Mouse (Mus musculus): ENCODE results near the gene Vmn1r67. TPM values are rescaled to one million over a fixed set of nuclear protein-coding genes. Genes with fewer than 3 reads are reported as not detected.

Gene Vmn1r67
- polyA plus RNA-seq (2014; fragmentation: Nextera tagmentation; extraction: Ambion mirVana): not detected in 2 replicates

DNA sequence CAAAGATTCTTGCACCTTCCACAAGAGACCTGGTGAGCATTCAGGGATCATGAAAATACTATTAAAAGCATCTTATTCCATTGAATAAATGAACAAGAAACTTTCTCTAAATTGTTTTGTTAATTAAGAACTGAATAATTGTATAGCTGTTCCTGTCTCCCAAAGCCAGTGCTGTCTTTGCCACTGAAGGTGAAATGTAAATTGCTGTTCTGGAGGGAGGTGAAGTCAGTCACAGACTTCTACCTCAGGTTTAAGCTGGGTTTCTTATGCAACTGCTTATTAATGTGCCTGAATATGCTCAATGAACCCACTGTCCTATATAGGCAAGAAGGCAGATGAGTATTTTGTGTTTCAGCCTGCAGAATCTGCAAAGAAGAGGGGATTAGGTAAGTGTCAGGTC, at the start of gene Vmn1r67:
Gene Vmn1r67, plus strand, starts transcription at position 301 of the 400 bp plus-strand sequence.
- ATAC-seq (replicated peaks; ENCODE audit: low FRiP score): no peak
- Histone ChIP-seq H3K27ac (ENCODE audit: low read depth, low read length) (no peak within 1 kb of the TSS), H3K4me3 (ENCODE audit: low read depth, low read length) (no peak within 1 kb of the TSS), H3K27me3 (ENCODE audit: control insufficient read depth, insufficient read depth, low read length) (no peaks in the 10 kb centered on the region), H3K4me1 (replicated peaks; ENCODE audit: control insufficient read depth, insufficient read depth, low read length) (no peaks in the 10 kb centered on the region), H3K4me2 (ENCODE audit: low read depth, low read length, severe bottlenecking) (no peak within 1 kb of the TSS), H3K9me3 (ENCODE audit: control insufficient read depth, low read length) (no peaks in the 10 kb centered on the region; the same call in 1 of the 2 replicates), H3K9ac (ENCODE audit: low read length) (no peak within 1 kb of the TSS), H3K36me3 (ENCODE audit: control insufficient read depth, insufficient read depth, low read length) (no peaks in the 10 kb centered on the region)
- DNase-seq (ENCODE audit: low spot score): no peak

DNA sequence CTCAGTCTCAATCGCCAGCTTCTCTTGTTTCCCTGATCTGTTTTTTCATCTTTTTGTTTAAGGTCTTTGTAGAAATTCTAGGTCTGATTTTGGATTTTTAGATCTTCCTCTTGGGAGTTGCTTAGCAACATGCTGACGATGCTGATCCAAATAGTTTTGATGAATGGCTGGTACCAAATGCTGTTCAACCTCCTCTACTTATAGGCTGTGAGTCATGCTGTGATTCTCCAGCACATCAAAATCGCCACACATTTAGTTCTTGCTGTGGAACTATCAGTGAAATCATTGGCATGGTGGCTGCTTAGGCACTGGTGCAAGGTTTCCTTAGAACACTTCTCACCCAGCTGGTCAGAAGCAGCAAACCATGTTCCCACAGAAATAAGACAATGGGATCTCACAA, 15.0 kb downstream of the Vmn1r67 start:
- no peak overlapping the region for H3K9ac ChIP-seq (ENCODE audit: low read length)
- no peaks in the 10 kb centered on the region for H3K27me3 ChIP-seq (ENCODE audit: control insufficient read depth, insufficient read depth, low read length)
- H3K9me3 ChIP-seq (ENCODE audit: control insufficient read depth, low read length): no peaks in the 10 kb centered on the region; the same call in 1 of the 2 replicates
- H3K36me3 ChIP-seq (ENCODE audit: control insufficient read depth, insufficient read depth, low read length): no peaks in the 10 kb centered on the region
- no peak for ATAC-seq (replicated peaks; ENCODE audit: low FRiP score)
- H3K4me1 ChIP-seq (replicated peaks; ENCODE audit: control insufficient read depth, insufficient read depth, low read length): no peaks in the 10 kb centered on the region
- DNase-seq (ENCODE audit: low spot score): no peak
- whole genome bisulfite sequencing: 74% methylated on average over 3 of the region's 3 CpGs
- no peak overlapping the region for H3K27ac ChIP-seq (ENCODE audit: low read depth, low read length)
- no peak overlapping the region for H3K4me2 ChIP-seq (ENCODE audit: low read depth, low read length, severe bottlenecking)
- H3K4me3 ChIP-seq (ENCODE audit: low read depth, low read length): no peak overlapping the region

GRCm38 (mm10) chr7:10479813-10480212, 36.7 kb downstream of the Vmn1r67 start:
- Histone ChIP-seq H3K4me2 (ENCODE audit: low read depth, low read length, severe bottlenecking) (no peak overlapping the region), H3K36me3 (ENCODE audit: control insufficient read depth, insufficient read depth, low read length) (no peaks in the 10 kb centered on the region), H3K9ac (ENCODE audit: low read length) (no peak overlapping the region), H3K27ac (ENCODE audit: low read depth, low read length) (no peak overlapping the region), H3K9me3 (ENCODE audit: control insufficient read depth, low read length) (no peaks in the 10 kb centered on the region; the same call in 1 of the 2 replicates), H3K27me3 (ENCODE audit: control insufficient read depth, insufficient read depth, low read length) (no peaks in the 10 kb centered on the region), H3K4me1 (replicated peaks; ENCODE audit: control insufficient read depth, insufficient read depth, low read length) (no peaks in the 10 kb centered on the region), H3K4me3 (ENCODE audit: low read depth, low read length) (no peak overlapping the region)
- DNase-seq (ENCODE audit: low spot score) (no peak), ATAC-seq (replicated peaks; ENCODE audit: low FRiP score) (no peak)

DNA sequence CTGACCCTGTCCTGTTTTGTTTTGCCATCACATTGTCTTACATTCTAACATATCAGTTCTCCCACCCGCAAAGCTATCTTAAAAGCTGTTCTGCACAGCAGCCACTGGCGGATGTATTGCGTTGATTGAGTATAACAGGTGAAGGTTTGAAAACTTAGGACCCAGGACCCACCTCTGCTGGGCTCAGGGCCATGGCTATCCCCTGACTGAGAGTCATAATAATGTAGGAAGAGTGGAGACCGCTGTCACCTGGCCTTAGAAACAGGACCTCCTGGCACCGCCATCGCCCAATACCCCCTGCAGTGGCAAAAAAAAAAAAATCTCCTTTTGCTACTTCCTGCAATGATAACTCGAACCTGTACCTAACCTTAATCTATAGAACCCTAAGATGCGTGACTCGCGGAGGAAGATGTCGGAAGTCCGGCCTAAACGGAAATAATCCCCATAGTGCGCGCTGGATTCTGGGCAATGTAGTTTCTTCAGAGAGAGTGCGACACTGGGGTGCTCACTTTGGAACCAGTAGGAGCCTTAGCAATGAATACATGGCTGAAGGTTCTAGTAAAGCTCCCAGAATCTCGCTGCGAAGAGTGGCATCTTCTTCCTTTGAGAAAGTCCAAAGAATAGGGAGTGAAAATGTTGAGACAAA, 37.6 kb downstream of the Vmn1r67 start:
- Histone ChIP-seq H3K36me3 (ENCODE audit: control insufficient read depth, insufficient read depth, low read length) (no peaks in the 10 kb centered on the region), H3K27me3 (ENCODE audit: control insufficient read depth, insufficient read depth, low read length) (no peaks in the 10 kb centered on the region), H3K9ac (ENCODE audit: low read length) (no peak overlapping the region), H3K4me3 (ENCODE audit: low read depth, low read length) (peak overlapping the region; percentile 14; the same call in 1 of the 2 replicates), H3K4me2 (ENCODE audit: low read depth, low read length, severe bottlenecking) (0 out of 2 replicates have a peak overlapping the region, but pooled peaks have one; percentile 24), H3K4me1 (replicated peaks; ENCODE audit: control insufficient read depth, insufficient read depth, low read length) (no peaks in the 10 kb centered on the region), H3K27ac (ENCODE audit: low read depth, low read length) (no peak overlapping the region), H3K9me3 (ENCODE audit: control insufficient read depth, low read length) (no peaks in the 10 kb centered on the region; the same call in 1 of the 2 replicates)
- ATAC-seq (replicated peaks; ENCODE audit: low FRiP score) (peak; percentile 61; the same call in 1 of the 2 replicates), DNase-seq (ENCODE audit: low spot score) (no peak)
- WGBS: 56% methylated on average over 18 of the region's 18 CpGs

- Histone ChIP-seq H3K4me2 (ENCODE audit: low read depth, low read length, severe bottlenecking) (peak within 1 kb of the TSS; percentile 64), H3K36me3 (ENCODE audit: control insufficient read depth, insufficient read depth, low read length) (peaks cover 19% of the 10 kb centered on the region), H3K9ac (ENCODE audit: low read length) (peak within 1 kb of the TSS; percentile 85), H3K4me3 (ENCODE audit: low read depth, low read length) (peak within 1 kb of the TSS; percentile 70), H3K27me3 (ENCODE audit: control insufficient read depth, insufficient read depth, low read length) (no peaks in the 10 kb centered on the region), H3K27ac (ENCODE audit: low read depth, low read length) (no peak within 1 kb of the TSS), H3K9me3 (ENCODE audit: control insufficient read depth, low read length) (no peaks in the 10 kb centered on the region), H3K4me1 (replicated peaks; ENCODE audit: control insufficient read depth, insufficient read depth, low read length) (0 out of 2 replicates have a peak, but pooled peaks cover 2% of the 10 kb centered on the region)
- peak; percentile 98 for ATAC-seq (replicated peaks; ENCODE audit: low FRiP score)
- 2% methylated on average over 33 of the region's 33 CpGs for WGBS
- DNase-seq (ENCODE audit: low spot score): peak; percentile 85
Observed at GRCm38 (mm10) chr7:10494786-10495521, 51.8 kb downstream of the Vmn1r67 start, which contains the start of gene Zik1. Gene Zik1, minus strand, starts transcription at chr7:10495394.

DNA sequence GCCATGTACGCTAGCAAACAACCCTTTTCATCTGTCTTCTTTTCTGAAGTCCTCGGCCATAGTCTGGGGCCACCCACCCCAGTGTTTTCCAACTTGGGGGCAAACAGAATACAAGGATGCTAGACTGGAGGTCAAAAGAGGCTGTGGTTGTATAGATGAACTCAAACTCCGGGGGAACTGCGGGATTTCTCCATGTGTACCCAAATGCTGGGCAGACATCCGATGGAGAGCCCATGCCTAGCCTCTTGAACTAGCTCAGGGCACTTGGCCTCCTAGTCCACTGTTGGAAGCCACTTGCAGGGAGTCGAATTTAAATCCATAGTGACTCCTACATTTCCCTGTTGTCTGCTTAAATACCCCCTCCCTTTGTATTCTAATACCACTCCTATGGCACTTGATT, 52.4 kb downstream of the Vmn1r67 start:
- Histone ChIP-seq H3K4me3 (ENCODE audit: low read depth, low read length) (peak overlapping the region; percentile 70; the same call in 1 of the 2 replicates), H3K27ac (ENCODE audit: low read depth, low read length) (no peak overlapping the region), H3K36me3 (ENCODE audit: control insufficient read depth, insufficient read depth, low read length) (peaks cover 14% of the 10 kb centered on the region), H3K4me1 (replicated peaks; ENCODE audit: control insufficient read depth, insufficient read depth, low read length) (0 out of 2 replicates have a peak, but pooled peaks cover 2% of the 10 kb centered on the region), H3K27me3 (ENCODE audit: control insufficient read depth, insufficient read depth, low read length) (no peaks in the 10 kb centered on the region), H3K9me3 (ENCODE audit: control insufficient read depth, low read length) (no peaks in the 10 kb centered on the region), H3K9ac (ENCODE audit: low read length) (peak overlapping the region; percentile 35; the same call in 1 of the 2 replicates), H3K4me2 (ENCODE audit: low read depth, low read length, severe bottlenecking) (peak overlapping the region; percentile 43)
- no peak for DNase-seq (ENCODE audit: low spot score)
- 31% methylated on average over 6 of the region's 6 CpGs for WGBS
- no peak; the same call in 1 of the 2 replicates for ATAC-seq (replicated peaks; ENCODE audit: low FRiP score)

Other genes starting within 250 kb of the Vmn1r67 start
- gene Vmn1r66, start 165.3 kb upstream of the Vmn1r67 start, polyA plus RNA-seq (2014; fragmentation: Nextera tagmentation; extraction: Ambion mirVana): not detected in 2 replicates
- gene Zik1, start 52.1 kb downstream of the Vmn1r67 start, polyA plus RNA-seq (2014; fragmentation: Nextera tagmentation; extraction: Ambion mirVana): 56.0 and 56.9 TPM in 2 replicates
- not detected in 2 replicates for gene Vmn1r68, start 115.2 kb downstream of the Vmn1r67 start, polyA plus RNA-seq (2014; fragmentation: Nextera tagmentation; extraction: Ambion mirVana)
- not detected in 2 replicates for gene Vmn1r69, start 170.3 kb downstream of the Vmn1r67 start, polyA plus RNA-seq (2014; fragmentation: Nextera tagmentation; extraction: Ambion mirVana)
- not detected in 2 replicates for gene Vmn1r70, start 188.2 kb downstream of the Vmn1r67 start, polyA plus RNA-seq (2014; fragmentation: Nextera tagmentation; extraction: Ambion mirVana)
- gene Nlrp4b, start 244.5 kb downstream of the Vmn1r67 start, polyA plus RNA-seq (2014; fragmentation: Nextera tagmentation; extraction: Ambion mirVana): not detected in 2 replicates